Mouse (Mus musculus) intestine, embryonic 15.5 days (tissue): ENCODE results near the gene Abcb4. TPM values are rescaled to one million over a fixed set of nuclear protein-coding genes. Genes with fewer than 3 reads are reported as not detected.
A peak's percentile ranks its signal among the peaks of the same experiment; 100 is the strongest.
"Not testable (repeated sequence)": the region's sequence is repeated elsewhere in the genome, so short reads cannot be mapped to it uniquely, and the experiment has no call there.

Source experiments
- ATAC-seq: fragments of 200-750 bp; cut with Nextera tagmentation; 2 replicates; pipeline ENCODE4 v1.8.0; 2017; ENCODE audit warnings: moderate TSS enrichment, moderate library complexity
- H3K27ac ChIP-seq: fragments of 300-500 bp; sonication (generic); 2 replicates; pipeline ENCODE4 v1.5.1; 2015; ENCODE audit warnings: mild to moderate bottlenecking, inconsistent platforms
- H3K27me3 ChIP-seq: fragments of 300-500 bp; sonication (generic); replicated peaks from 2 replicates; pipeline ENCODE4 v1.6.1; 2015; ENCODE audit warnings: inconsistent platforms
- H3K36me3 ChIP-seq: fragments of 300-500 bp; sonication (generic); 2 replicates; pipeline ENCODE4 v1.6.1; 2015; ENCODE audit warnings: inconsistent platforms
- H3K4me1 ChIP-seq: fragments of 300-500 bp; sonication (generic); replicated peaks from 2 replicates; pipeline ENCODE4 v1.6.1; 2015; ENCODE audit warnings: inconsistent platforms
- H3K4me2 ChIP-seq: fragments of 300-500 bp; sonication (generic); replicated peaks from 2 replicates; pipeline ENCODE4 v1.6.1; 2015; ENCODE audit warnings: mild to moderate bottlenecking, inconsistent platforms
- H3K4me3 ChIP-seq: fragments of 300-500 bp; sonication (generic); replicated peaks from 2 replicates; pipeline ENCODE4 v1.5.1; 2015; ENCODE audit warnings: inconsistent platforms
- H3K9ac ChIP-seq: fragments of 300-500 bp; sonication (generic); 2 replicates; pipeline ENCODE4 v1.6.1; 2015; ENCODE audit warnings: inconsistent platforms
- H3K9me3 ChIP-seq: fragments of 300-500 bp; sonication (generic); 2 replicates; pipeline ENCODE4 v1.6.1; 2016; ENCODE audit warnings: inconsistent platforms
- WGBS: fragments of 180-500 bp; shearing (Covaris S2); methylation state at CpG from one replicate; pipeline ENCODE4 v1.1.7; 2015; 5-methylcytosine and 5-hydroxymethylcytosine counted together
- polyA plus RNA-seq: library from polyadenylated mRNA; unstranded; fragments of >200 nt; fragmentation: Nextera tagmentation; extraction: Ambion mirVana; gene quantifications from 2 replicates; pipeline ENCODE4 v1.2.1, GENCODE M21; 2015

Gene Abcb4
- polyA plus RNA-seq, 1 experiment from 2014 or later, result 0.48 TPM

GRCm38 (mm10) chr5:8928440-8928839 is 34.9 kb downstream of the Abcb4 start:
- Histone ChIP-seq H3K9ac (no peak overlapping the region), H3K9me3 (no peaks in the 10 kb centered on the region; the same call in 1 of the 2 replicates), H3K4me3 (no peak overlapping the region), H3K27me3 (no peaks in the 10 kb centered on the region), H3K4me1 (no peaks in the 10 kb centered on the region), H3K4me2 (no peak overlapping the region), H3K27ac (no peak overlapping the region), H3K36me3 (no peaks in the 10 kb centered on the region)
- no peak for ATAC-seq
- WGBS, result 84% methylated on average over 9 of the region's 9 CpGs

GRCm38 (mm10) chr5:8937965-8938364 is 44.4 kb downstream of the Abcb4 start:
- Histone ChIP-seq H3K9me3 (no peaks in the 10 kb centered on the region), H3K4me2 (no peak overlapping the region), H3K4me1 (no peaks in the 10 kb centered on the region), H3K9ac (no peak overlapping the region), H3K4me3 (no peak overlapping the region), H3K27me3 (no peaks in the 10 kb centered on the region), H3K27ac (no peak overlapping the region), H3K36me3 (no peaks in the 10 kb centered on the region)
- 84% methylated on average over 7 of the region's 7 CpGs for WGBS
- ATAC-seq, result no peak

- not testable (repeated sequence) for H3K27ac ChIP-seq, H3K9me3 ChIP-seq, ATAC-seq, H3K4me2 ChIP-seq, H3K4me1 ChIP-seq, H3K4me3 ChIP-seq, H3K36me3 ChIP-seq, H3K27me3 ChIP-seq, H3K9ac ChIP-seq
- WGBS, result no CpG with 5 or more reads among the region's 1 CpGs
Observed at GRCm38 (mm10) chr5:8941266-8941665, 47.7 kb downstream of the Abcb4 start.

- Histone ChIP-seq H3K4me3 (no peak overlapping the region), H3K4me2 (no peak overlapping the region), H3K27ac (no peak overlapping the region), H3K9ac (no peak overlapping the region), H3K27me3 (no peaks in the 10 kb centered on the region), H3K9me3 (no peaks in the 10 kb centered on the region), H3K36me3 (no peaks in the 10 kb centered on the region), H3K4me1 (no peaks in the 10 kb centered on the region)
- 83% methylated on average over 3 of the region's 3 CpGs for WGBS
- no peak for ATAC-seq
Observed at GRCm38 (mm10) chr5:8943836-8944235, 50.3 kb downstream of the Abcb4 start.

- Histone ChIP-seq H3K4me1 (no peaks in the 10 kb centered on the region), H3K27me3 (no peaks in the 10 kb centered on the region), H3K9ac (no peak overlapping the region), H3K4me2 (no peak overlapping the region), H3K4me3 (no peak overlapping the region), H3K36me3 (no peaks in the 10 kb centered on the region), H3K27ac (no peak overlapping the region), H3K9me3 (no peaks in the 10 kb centered on the region)
- WGBS, result 76% methylated on average over 4 of the region's 4 CpGs
- ATAC-seq, result peak; percentile 62
Observed at GRCm38 (mm10) chr5:8947423-8948110, 54.0 kb downstream of the Abcb4 start.

GRCm38 (mm10) chr5:8953660-8954059 is 60.1 kb downstream of the Abcb4 start:
- Histone ChIP-seq H3K36me3 (no peaks in the 10 kb centered on the region), H3K9ac (no peak overlapping the region), H3K27me3 (no peaks in the 10 kb centered on the region), H3K4me3 (no peak overlapping the region), H3K27ac (no peak overlapping the region), H3K4me2 (no peak overlapping the region), H3K4me1 (no peaks in the 10 kb centered on the region), H3K9me3 (no peaks in the 10 kb centered on the region)
- no peak for ATAC-seq
- WGBS, result 79% methylated on average over 2 of the region's 2 CpGs

GRCm38 (mm10) chr5:8955544-8955943 is 62.0 kb downstream of the Abcb4 start:
- Histone ChIP-seq H3K27ac (no peak overlapping the region), H3K9me3 (no peaks in the 10 kb centered on the region), H3K4me3 (no peak overlapping the region), H3K4me2 (no peak overlapping the region), H3K36me3 (no peaks in the 10 kb centered on the region), H3K4me1 (no peaks in the 10 kb centered on the region), H3K9ac (no peak overlapping the region), H3K27me3 (no peaks in the 10 kb centered on the region)
- 86% methylated on average over 3 of the region's 3 CpGs for WGBS
- ATAC-seq, result no peak

GRCm38 (mm10) chr5:8960534-8960933 is 67.0 kb downstream of the Abcb4 start:
- no peak overlapping the region for H3K4me2 ChIP-seq
- WGBS, result 85% methylated on average over 4 of the region's 4 CpGs
- no peaks in the 10 kb centered on the region for H3K27me3 ChIP-seq
- ATAC-seq, result no peak; the same call in 1 of the 2 replicates
- H3K9me3 ChIP-seq, result no peaks in the 10 kb centered on the region
- H3K27ac ChIP-seq, result no peak overlapping the region
- H3K4me1 ChIP-seq, result no peaks in the 10 kb centered on the region
- peaks cover 6% of the 10 kb centered on the region; the same call in 1 of the 2 replicates for H3K36me3 ChIP-seq
- no peak overlapping the region for H3K4me3 ChIP-seq
- no peak overlapping the region for H3K9ac ChIP-seq

- no peak overlapping the region for H3K4me2 ChIP-seq
- no peaks in the 10 kb centered on the region for H3K27me3 ChIP-seq
- no peaks in the 10 kb centered on the region for H3K4me1 ChIP-seq
- H3K27ac ChIP-seq, result no peak overlapping the region
- 91% methylated on average over 5 of the region's 5 CpGs for WGBS
- H3K9me3 ChIP-seq, result no peaks in the 10 kb centered on the region
- no peak for ATAC-seq
- no peak overlapping the region for H3K4me3 ChIP-seq
- H3K9ac ChIP-seq, result no peak overlapping the region
- peaks cover 11% of the 10 kb centered on the region; the same call in 1 of the 2 replicates for H3K36me3 ChIP-seq
Observed at GRCm38 (mm10) chr5:8964487-8964886, 71.0 kb downstream of the Abcb4 start.

GRCm38 (mm10) chr5:8970694-8971093 is 77.2 kb downstream of the Abcb4 start:
- 94% methylated on average over 2 of the region's 2 CpGs for WGBS
- H3K36me3 ChIP-seq, result peaks cover 5% of the 10 kb centered on the region; the same call in 1 of the 2 replicates

GRCm38 (mm10) chr5:8972355-8972754 is 78.8 kb downstream of the Abcb4 start:
- Histone ChIP-seq H3K9ac (no peak overlapping the region), H3K4me1 (no peaks in the 10 kb centered on the region), H3K36me3 (no peaks in the 10 kb centered on the region), H3K27ac (no peak overlapping the region), H3K4me3 (no peak overlapping the region), H3K9me3 (no peaks in the 10 kb centered on the region), H3K27me3 (no peaks in the 10 kb centered on the region), H3K4me2 (no peak overlapping the region)
- WGBS, result 95% methylated on average over 7 of the region's 7 CpGs
- ATAC-seq, result no peak

More at GRCm38 (mm10) chr5:8970694-8971093, 77.2 kb downstream of the Abcb4 start:
- no peak overlapping the region for H3K4me2 ChIP-seq
- H3K4me1 ChIP-seq, result no peaks in the 10 kb centered on the region
- no peak for ATAC-seq
- H3K9me3 ChIP-seq, result no peaks in the 10 kb centered on the region
- no peaks in the 10 kb centered on the region for H3K27me3 ChIP-seq
- H3K9ac ChIP-seq, result no peak overlapping the region
- H3K4me3 ChIP-seq, result no peak overlapping the region
- H3K27ac ChIP-seq, result no peak overlapping the region

GRCm38 (mm10) chr5:8974721-8975120 is 81.2 kb downstream of the Abcb4 start:
- no peak overlapping the region for H3K4me2 ChIP-seq
- H3K27me3 ChIP-seq, result no peaks in the 10 kb centered on the region
- H3K9me3 ChIP-seq, result no peaks in the 10 kb centered on the region
- no peaks in the 10 kb centered on the region for H3K4me1 ChIP-seq
- ATAC-seq, result no peak
- no peaks in the 10 kb centered on the region for H3K36me3 ChIP-seq
- no peak overlapping the region for H3K9ac ChIP-seq
- no peak overlapping the region for H3K27ac ChIP-seq
- H3K4me3 ChIP-seq, result no peak overlapping the region

- Histone ChIP-seq H3K27me3 (no peaks in the 10 kb centered on the region), H3K9ac (no peak overlapping the region), H3K9me3 (no peaks in the 10 kb centered on the region), H3K4me1 (no peaks in the 10 kb centered on the region), H3K27ac (no peak overlapping the region), H3K36me3 (peaks cover 14% of the 10 kb centered on the region), H3K4me2 (no peak overlapping the region), H3K4me3 (no peak overlapping the region)
- WGBS, result 87% methylated on average over 3 of the region's 3 CpGs
- ATAC-seq, result no peak
Observed at GRCm38 (mm10) chr5:8985470-8985869, 92.0 kb downstream of the Abcb4 start.
